Mouse (Mus musculus) embryonic facial prominence, embryonic 10.5 days (tissue): ENCODE measurements around the gene Dscam. TPM values are rescaled to one million over a fixed set of nuclear protein-coding genes. Genes with fewer than 3 reads are reported as not detected.

Experiments used
- DNase-seq: peaks from one replicate; pipeline ENCODE4 v3.0.0-alpha.2; 2017; ENCODE audit warnings: low spot score
- H3K27ac ChIP-seq: fragments of 300-500 bp; sonication (generic); replicated peaks from 2 replicates; pipeline ENCODE4 v1.5.1; 2016; ENCODE audit warnings: mild to moderate bottlenecking
- H3K27me3 ChIP-seq: fragments of 300-500 bp; sonication (generic); replicated peaks from 2 replicates; pipeline ENCODE4 v1.6.1; 2016; ENCODE audit warnings: low read depth, mild to moderate bottlenecking; ENCODE audit not compliant: poor library complexity, severe bottlenecking
- H3K36me3 ChIP-seq: fragments of 300-500 bp; sonication (generic); replicated peaks from 2 replicates; pipeline ENCODE4 v1.6.1; 2016; ENCODE audit warnings: mild to moderate bottlenecking, moderate library complexity
- H3K4me1 ChIP-seq: fragments of 300-500 bp; sonication (generic); 2 replicates; pipeline ENCODE4 v1.6.1; 2016
- H3K4me3 ChIP-seq: fragments of 300-500 bp; sonication (generic); 2 replicates; pipeline ENCODE4 v1.5.1; 2016; ENCODE audit warnings: mild to moderate bottlenecking, moderate library complexity
- H3K9me3 ChIP-seq: fragments of 300-500 bp; sonication (generic); 2 replicates; pipeline ENCODE4 v1.6.1; 2016; ENCODE audit warnings: mild to moderate bottlenecking
- WGBS: fragments of 180-500 bp; shearing (Covaris S2); methylation state at CpG from one replicate; pipeline ENCODE4 v1.1.7; 2016; 5-methylcytosine and 5-hydroxymethylcytosine counted together
- polyA plus RNA-seq: library from polyadenylated mRNA; unstranded; fragments of >200 nt; fragmentation: Nextera tagmentation; extraction: Ambion mirVana; gene quantifications from 2 replicates; pipeline ENCODE4 v1.2.1, GENCODE M21; 2016

Gene Dscam
- polyA plus RNA-seq, 1 experiment from 2014 or later, result 0.25 TPM

DNA sequence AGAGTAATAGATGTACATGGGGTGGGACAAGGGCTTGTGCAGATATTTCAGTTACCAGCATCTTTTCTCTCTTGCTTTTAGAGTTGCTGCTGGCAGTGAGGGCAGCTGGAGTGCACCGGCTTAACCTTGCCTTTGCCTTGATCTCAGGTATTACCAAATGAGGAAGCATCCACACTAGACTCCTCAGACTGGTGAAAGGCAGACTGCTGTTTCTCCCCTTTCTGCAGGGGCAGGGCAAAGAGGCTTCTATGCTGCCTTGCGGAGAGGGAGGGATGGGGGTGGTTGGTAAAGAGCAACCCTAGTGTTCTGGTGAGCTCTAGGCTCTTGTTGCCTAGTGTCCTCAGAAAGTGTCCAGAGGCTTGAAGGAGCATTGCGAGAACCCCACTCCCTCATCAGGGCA, 412.2 kb downstream of the Dscam start:
- no peak overlapping the region for H3K4me3 ChIP-seq
- no peak overlapping the region for H3K27ac ChIP-seq
- H3K4me1 ChIP-seq, result peaks cover 37% of the 10 kb centered on the region
- WGBS, result 48% methylated on average over 3 of the region's 3 CpGs
- H3K9me3 ChIP-seq, result no peaks in the 10 kb centered on the region
- no peaks in the 10 kb centered on the region for H3K36me3 ChIP-seq
- DNase-seq, result no peak
- H3K27me3 ChIP-seq, result peaks cover 21% of the 10 kb centered on the region

DNA sequence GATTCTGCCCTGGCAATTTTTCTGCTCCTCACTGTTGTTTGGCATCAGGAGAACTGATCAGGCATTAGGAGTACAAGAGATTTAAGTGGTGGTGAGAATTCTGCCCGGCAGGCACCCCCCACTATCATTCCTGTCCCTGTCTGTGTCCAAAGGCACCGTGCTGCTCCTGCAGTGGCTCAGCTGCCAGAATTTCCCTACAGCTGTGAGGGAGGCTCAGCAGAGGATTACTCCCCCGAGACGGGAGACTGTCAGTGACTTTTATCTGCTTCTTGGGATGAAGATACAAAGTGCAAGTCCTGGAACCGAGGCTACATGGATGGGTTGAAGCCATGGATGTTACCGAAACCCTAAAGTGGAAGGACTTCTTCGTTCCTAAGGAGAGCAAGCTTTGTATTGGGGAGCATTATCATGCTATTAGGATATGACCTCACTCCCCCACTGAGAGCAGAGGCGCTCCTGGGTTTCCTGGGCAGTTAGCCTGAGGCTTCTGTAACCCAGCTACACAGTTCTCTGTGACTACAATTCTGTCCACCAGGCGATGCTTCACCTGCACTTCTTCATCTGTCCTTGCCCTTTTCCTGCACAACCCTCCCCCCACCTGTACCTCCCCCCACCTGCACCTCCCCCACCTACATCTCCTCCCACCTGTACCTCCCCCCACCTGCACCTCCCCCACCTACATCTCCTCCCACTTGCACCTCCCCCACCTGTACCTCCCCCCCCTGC, 412.8 kb downstream of the Dscam start:
- no peak overlapping the region for H3K4me3 ChIP-seq
- peaks cover 21% of the 10 kb centered on the region for H3K27me3 ChIP-seq
- WGBS, result 2% methylated on average over 9 of the region's 9 CpGs
- no peaks in the 10 kb centered on the region for H3K36me3 ChIP-seq
- peaks cover 37% of the 10 kb centered on the region for H3K4me1 ChIP-seq
- H3K9me3 ChIP-seq, result no peaks in the 10 kb centered on the region
- DNase-seq, result no peak
- no peak overlapping the region for H3K27ac ChIP-seq

DNA sequence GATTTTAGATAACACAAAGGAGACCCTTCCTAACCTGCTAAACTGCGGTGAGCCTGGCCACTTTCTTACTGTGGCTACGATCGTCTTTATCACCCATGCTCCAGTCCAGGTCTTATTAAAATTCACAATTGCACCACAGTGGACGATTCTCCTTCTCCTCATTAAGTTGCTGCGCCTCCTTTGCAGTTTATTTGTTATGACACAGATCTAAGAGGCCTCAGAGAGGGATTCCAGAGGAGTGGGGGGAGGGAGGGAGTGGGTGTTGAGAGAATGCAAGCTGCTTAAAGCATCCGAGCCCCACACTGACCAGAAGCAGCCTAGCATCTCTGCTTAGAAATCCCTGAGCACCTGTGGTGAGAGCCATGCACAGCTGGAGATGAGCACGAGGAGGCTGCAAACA, 413.6 kb downstream of the Dscam start:
- peak; percentile 12 for DNase-seq
- no peaks in the 10 kb centered on the region for H3K36me3 ChIP-seq
- H3K4me3 ChIP-seq, result no peak overlapping the region
- no peaks in the 10 kb centered on the region for H3K9me3 ChIP-seq
- 12% methylated on average over 7 of the region's 7 CpGs for whole genome bisulfite sequencing
- peaks cover 21% of the 10 kb centered on the region for H3K27me3 ChIP-seq
- peaks cover 37% of the 10 kb centered on the region for H3K4me1 ChIP-seq
- no peak overlapping the region; the same call in 1 of the 2 replicates for H3K27ac ChIP-seq

DNA sequence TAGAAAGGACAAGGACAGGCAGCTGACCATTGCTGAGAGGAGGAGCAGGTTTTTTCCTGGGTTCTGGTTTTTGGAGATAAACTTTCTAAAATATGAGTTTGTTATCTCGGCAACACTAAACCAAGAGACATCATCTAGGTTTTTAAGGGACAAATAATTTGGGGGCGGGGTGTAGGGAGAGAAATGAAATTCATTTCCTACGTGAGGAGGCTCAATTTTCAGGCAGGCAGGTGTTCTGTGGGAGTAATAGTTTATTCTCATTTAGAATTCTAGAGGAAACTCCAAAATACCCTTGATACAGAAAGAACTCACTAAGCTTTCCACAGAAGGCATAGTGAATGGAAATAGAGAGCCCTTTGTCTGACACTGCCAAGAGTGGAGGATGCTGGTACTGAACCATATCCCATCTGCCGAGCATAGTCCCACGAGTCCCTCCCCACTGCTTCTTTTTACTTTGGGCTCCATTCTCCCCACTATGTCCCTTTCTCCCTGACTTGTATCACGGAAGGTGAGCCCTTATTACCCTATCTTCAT, 415.5 kb downstream of the Dscam start:
- DNase-seq, result no peak
- WGBS, result 75% methylated on average over 6 of the region's 6 CpGs
- no peaks in the 10 kb centered on the region for H3K9me3 ChIP-seq
- H3K27me3 ChIP-seq, result peaks cover 21% of the 10 kb centered on the region
- H3K36me3 ChIP-seq, result no peaks in the 10 kb centered on the region
- no peak overlapping the region for H3K4me3 ChIP-seq
- no peak overlapping the region for H3K27ac ChIP-seq
- peaks cover 28% of the 10 kb centered on the region for H3K4me1 ChIP-seq

DNA sequence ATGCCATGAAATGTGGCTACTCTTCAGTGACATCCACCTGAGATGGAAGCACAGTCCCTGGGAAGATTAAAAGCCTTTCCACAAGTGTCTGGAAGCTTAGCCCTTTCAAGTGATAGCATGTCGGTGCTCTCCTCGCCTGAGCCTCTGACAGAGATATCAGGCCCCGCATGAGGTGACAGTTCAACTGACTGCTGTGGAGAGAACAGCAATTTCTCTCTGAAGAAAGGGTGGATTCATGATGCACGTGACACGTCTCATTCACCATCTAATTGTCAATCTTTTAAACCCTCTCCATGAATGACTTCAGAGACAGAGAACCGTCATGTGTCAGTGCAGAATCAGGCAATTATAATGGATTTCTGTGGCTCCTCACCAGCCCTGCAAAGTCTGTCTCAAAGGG, 416.2 kb downstream of the Dscam start:
- Histone ChIP-seq H3K4me1 (peaks cover 28% of the 10 kb centered on the region), H3K27ac (no peak overlapping the region), H3K27me3 (peaks cover 21% of the 10 kb centered on the region), H3K36me3 (no peaks in the 10 kb centered on the region), H3K4me3 (no peak overlapping the region), H3K9me3 (no peaks in the 10 kb centered on the region)
- 56% methylated on average over 6 of the region's 6 CpGs for WGBS
- DNase-seq, result no peak

DNA sequence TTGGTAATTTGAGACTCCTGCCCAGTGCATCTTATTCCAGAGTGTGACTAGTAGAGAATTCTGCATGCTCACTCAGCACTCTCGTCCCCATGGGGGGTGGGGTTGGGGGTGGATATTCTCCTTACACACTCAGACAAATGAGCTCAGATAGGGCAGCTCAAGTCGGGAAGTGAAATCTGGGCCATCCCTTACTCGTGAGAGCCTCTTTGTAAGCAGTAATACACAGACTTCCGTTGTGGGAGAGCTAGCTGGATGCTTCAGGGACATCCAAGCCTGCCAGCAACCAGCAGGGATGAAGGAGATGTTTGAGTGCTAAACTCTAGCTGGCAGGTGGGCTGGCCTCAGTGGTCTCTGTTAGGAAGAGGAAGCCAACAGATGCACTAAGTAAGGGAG, 416.8 kb downstream of the Dscam start:
- Histone ChIP-seq H3K4me1 (peaks cover 28% of the 10 kb centered on the region), H3K27ac (no peak overlapping the region), H3K9me3 (no peaks in the 10 kb centered on the region), H3K27me3 (peaks cover 20% of the 10 kb centered on the region), H3K4me3 (no peak overlapping the region), H3K36me3 (no peaks in the 10 kb centered on the region)
- WGBS, result 24% methylated on average over 4 of the region's 4 CpGs
- DNase-seq, result no peak

DNA sequence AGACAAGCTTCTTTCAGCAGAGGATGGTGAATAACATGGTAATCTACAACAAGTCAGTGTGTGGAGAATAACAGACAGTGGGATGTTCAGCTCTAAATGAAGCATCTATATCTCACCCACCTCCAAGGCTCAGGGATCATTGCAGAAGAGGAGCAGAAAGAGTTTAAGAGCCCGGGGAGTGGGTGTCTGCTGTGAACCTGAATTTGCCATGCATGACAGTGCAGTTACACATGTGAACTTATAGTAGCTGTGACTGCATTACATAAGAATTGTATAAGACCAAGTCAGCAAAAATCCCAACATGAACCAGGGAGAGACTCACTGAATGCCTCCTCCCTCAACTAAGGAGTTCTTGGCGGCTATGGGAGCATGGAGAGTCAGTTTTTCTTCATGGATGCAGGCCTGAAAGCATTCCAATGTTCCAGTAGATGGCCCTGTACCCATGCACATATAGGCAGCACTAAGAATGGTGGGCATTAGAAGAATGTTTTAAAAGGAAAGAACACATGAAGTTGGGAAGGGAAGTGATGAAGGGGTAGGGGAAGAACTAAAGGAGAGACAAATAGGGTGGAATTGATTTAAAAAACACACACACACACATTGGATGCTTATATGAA, 417.3 kb downstream of the Dscam start:
- Histone ChIP-seq H3K27me3 (peaks cover 15% of the 10 kb centered on the region), H3K4me3 (no peak overlapping the region), H3K36me3 (no peaks in the 10 kb centered on the region), H3K9me3 (no peaks in the 10 kb centered on the region), H3K4me1 (peaks cover 23% of the 10 kb centered on the region), H3K27ac (no peak overlapping the region)
- 73% methylated on average over 2 of the region's 2 CpGs for WGBS
- no peak for DNase-seq

DNA sequence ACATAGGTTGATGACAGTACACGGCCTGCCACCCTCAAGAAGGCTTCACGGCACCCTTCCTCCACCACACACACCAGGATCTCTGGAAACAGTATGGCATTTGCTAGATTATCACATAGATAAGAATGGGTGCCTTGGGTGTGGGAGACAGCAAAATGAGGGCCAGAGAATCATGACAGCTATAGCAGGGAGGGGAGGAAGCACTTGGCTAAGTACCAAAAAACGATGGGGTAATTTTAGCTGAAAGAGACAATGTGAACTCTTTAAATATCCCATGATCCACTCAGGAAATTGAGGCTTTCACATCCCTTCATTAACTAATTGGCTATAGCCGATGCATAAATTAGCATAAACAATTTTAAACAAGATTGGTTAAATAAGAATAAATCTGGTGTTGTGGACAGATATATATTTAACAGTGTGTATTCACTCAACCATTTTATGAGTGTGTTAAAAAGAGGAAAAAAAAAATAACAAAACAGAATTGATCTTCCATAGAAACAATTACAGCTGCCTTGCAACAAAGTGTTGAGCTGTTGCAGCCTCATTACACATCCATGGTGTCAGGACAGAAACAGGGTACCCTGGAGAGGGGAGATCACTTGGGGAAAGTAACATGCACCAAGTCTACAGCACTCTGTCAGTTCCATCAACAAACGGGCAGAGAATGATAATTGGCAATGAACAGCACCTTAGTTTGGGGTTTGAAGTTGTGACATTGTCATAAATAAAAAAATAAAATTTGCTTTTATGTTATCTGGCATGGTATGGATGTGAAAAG, 427.9 kb downstream of the Dscam start:
- H3K36me3 ChIP-seq, result no peaks in the 10 kb centered on the region
- no peaks in the 10 kb centered on the region for H3K9me3 ChIP-seq
- H3K4me3 ChIP-seq, result no peak overlapping the region
- no peak for DNase-seq
- H3K4me1 ChIP-seq, result no peaks in the 10 kb centered on the region
- H3K27me3 ChIP-seq, result no peaks in the 10 kb centered on the region
- 82% methylated on average over 5 of the region's 5 CpGs for WGBS
- no peak overlapping the region for H3K27ac ChIP-seq

DNA sequence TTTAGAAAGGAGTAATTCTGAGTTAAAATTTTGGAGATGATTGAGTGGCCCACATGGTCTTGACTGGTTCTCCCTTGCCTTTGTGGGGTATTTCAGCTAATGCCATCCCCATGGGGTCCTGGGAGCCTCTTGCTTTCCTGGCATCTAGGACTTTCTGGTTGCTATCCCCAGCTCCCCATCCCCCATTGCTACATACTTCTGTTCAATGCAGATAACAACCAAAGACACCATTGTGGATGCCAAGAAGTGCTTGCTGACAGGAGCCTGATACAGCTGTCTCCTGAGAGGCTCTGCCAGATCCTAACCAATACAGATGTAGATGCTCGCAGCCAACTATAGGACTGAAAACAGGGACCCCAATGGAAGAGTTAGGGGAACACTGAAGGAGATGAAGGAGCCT, 429.2 kb downstream of the Dscam start:
- Histone ChIP-seq H3K27me3 (no peaks in the 10 kb centered on the region), H3K27ac (no peak overlapping the region), H3K4me3 (no peak overlapping the region), H3K9me3 (no peaks in the 10 kb centered on the region), H3K36me3 (no peaks in the 10 kb centered on the region), H3K4me1 (no peaks in the 10 kb centered on the region)
- WGBS, result 82% methylated on average over 1 of the region's 1 CpGs
- no peak for DNase-seq

DNA sequence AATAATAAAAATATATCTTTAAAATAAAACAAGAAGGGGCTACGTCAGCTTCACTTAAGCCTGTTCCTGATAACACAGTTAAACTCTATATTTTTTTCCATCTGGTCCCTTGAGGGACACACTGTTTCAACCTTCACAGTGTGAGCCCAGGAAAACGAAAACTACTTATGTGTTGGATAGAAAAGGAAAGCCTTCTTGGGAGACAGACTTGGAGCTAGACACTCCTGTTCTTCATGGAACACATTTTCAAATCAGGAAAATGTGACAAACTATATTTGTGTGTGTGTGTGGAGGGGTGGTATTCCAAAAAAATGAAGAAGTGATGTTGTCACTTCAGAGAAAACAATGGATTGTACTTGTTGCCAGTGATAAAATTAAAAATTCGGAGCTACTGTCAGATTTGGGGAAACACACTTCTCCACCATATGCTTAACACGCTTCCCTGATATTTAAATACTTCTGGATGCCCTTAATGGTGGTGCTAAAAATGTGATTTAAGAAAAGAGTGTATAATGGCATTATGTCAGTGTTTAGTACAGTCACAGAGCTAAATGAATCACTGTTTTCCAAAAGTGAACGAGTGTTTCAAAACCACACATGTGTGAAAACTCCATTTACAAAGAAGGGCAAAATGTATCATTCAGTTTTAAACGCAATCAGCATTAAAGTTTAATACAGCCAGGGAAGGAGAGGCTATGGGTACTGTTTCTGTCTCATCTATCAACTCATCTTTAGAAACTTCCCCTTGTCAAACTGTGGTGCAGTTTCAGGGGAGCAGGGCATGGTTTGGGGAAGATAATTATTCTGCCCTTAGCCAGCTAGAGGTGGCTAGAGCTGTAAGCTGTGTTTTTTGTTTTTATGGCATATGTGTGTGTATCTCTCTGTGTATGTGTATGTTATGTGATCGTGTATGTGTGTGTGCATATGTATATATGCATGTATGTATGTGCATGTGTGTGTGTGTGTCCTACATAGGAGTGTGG, 430.2 kb downstream of the Dscam start:
- DNase-seq, result no peak
- no peak overlapping the region for H3K27ac ChIP-seq
- H3K4me1 ChIP-seq, result no peaks in the 10 kb centered on the region
- H3K36me3 ChIP-seq, result no peaks in the 10 kb centered on the region
- WGBS, result 84% methylated on average over 7 of the region's 7 CpGs
- no peaks in the 10 kb centered on the region for H3K9me3 ChIP-seq
- H3K27me3 ChIP-seq, result no peaks in the 10 kb centered on the region
- no peak overlapping the region for H3K4me3 ChIP-seq

DNA sequence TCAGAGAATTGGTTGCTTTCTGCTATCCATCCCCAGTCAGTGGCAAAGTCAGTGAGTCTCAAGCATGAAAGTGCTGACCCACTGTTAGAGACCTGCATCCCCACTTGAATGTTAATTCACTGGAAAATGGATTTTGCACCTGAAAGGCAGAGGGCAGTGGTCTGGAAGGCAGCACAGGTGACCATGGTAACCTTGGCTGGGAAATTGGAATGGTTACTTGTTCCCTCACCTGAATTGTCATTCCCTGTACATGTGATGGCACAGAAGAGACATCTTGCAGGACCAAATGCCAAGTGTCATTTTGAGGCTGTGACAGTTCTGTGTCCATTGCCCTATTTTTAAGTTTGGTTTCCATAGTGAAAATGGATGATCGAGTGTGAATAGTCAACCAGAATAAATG, 434.1 kb downstream of the Dscam start:
- H3K9me3 ChIP-seq, result no peaks in the 10 kb centered on the region
- 91% methylated on average over 1 of the region's 1 CpGs for WGBS
- H3K4me1 ChIP-seq, result no peaks in the 10 kb centered on the region
- no peak overlapping the region for H3K4me3 ChIP-seq
- no peaks in the 10 kb centered on the region for H3K27me3 ChIP-seq
- no peaks in the 10 kb centered on the region for H3K36me3 ChIP-seq
- no peak for DNase-seq
- H3K27ac ChIP-seq, result no peak overlapping the region

DNA sequence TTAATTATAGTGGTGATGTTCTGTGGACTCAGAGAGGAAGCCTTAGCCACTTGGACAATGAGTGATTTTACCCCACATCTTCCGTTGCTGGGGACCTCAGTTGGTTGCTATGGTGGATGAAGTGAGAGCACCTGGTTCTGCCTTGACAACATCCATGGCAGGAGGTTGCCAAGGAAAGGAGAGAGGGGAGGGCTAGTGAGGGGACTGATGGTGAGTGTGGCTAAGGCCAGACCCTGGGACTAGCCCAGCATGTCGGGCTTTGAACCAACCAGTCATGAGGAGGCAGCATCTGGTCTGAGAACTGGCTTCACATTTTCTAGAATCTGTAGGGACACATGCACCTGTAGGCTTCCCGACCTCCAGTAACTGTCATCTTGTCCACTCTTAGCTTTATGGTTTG, 439.7 kb downstream of the Dscam start:
- Histone ChIP-seq H3K4me3 (no peak overlapping the region), H3K4me1 (no peaks in the 10 kb centered on the region), H3K27ac (no peak overlapping the region), H3K27me3 (no peaks in the 10 kb centered on the region), H3K36me3 (no peaks in the 10 kb centered on the region), H3K9me3 (no peaks in the 10 kb centered on the region)
- DNase-seq, result no peak
- 81% methylated on average over 3 of the region's 3 CpGs for WGBS
